Mouse (Mus musculus): ENCODE results near the gene Olfr697. TPM values are rescaled to one million over a fixed set of nuclear protein-coding genes. Genes with fewer than 3 reads are reported as not detected.

Gene Olfr697
- polyA plus RNA-seq, 1 experiment from 2014 or later, result not detected

DNA sequence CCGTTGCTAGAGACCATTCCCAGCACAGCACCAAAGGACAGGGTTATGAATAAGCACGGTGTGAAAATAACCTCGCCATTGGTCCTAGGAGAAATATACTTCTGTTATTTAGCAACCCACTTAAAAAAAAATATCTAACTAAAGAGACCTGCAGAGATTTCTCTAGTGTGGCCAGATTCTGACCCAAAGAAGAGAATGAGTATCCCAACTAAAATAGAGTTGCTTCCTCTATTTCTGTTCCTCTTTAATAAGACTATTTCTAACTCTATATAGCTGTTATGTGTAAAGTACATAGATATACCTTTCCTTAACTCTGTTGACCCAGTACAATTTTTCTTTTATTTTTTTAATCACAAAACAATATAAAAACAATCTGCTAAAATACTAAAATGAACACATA lies 49.3 kb downstream of the Olfr697 start:
- Histone ChIP-seq H3K9me3 (no peaks in the 10 kb centered on the region), H3K36me3 (no peaks in the 10 kb centered on the region), H3K4me2 (replicated peaks) (no peak overlapping the region), H3K27me3 (no peaks in the 10 kb centered on the region), H3K9ac (no peak overlapping the region), H3K4me1 (no peaks in the 10 kb centered on the region), H3K4me3 (no peak overlapping the region), H3K27ac (no peak overlapping the region)
- 84% methylated on average over 3 of the region's 3 CpGs for WGBS
- ATAC-seq (ENCODE audit: low FRiP score, low read depth), result no peak

GRCm38 (mm10) chr7:106691714-106692113 lies 50.5 kb downstream of the Olfr697 start, which contains the start of gene Olfr694:
TSS of gene Olfr694 (minus strand) at chr7:106691814.
- no peaks in the 10 kb centered on the region for H3K27me3 ChIP-seq
- no peaks in the 10 kb centered on the region for H3K9me3 ChIP-seq
- H3K4me3 ChIP-seq, result no peak within 1 kb of the TSS
- no peak within 1 kb of the TSS for H3K27ac ChIP-seq
- H3K4me2 ChIP-seq (replicated peaks), result no peak within 1 kb of the TSS
- 90% methylated on average over 1 of the region's 1 CpGs for WGBS
- no peak for ATAC-seq (ENCODE audit: low FRiP score, low read depth)
- no peaks in the 10 kb centered on the region for H3K36me3 ChIP-seq
- H3K9ac ChIP-seq, result no peak within 1 kb of the TSS
- H3K4me1 ChIP-seq, result no peaks in the 10 kb centered on the region

Other genes with a start within 250 kb of the Olfr697 start
- not detected in 2 replicates for gene Olfr693, start 61.9 kb downstream of the Olfr697 start, polyA plus RNA-seq (2015; fragmentation: Nextera tagmentation; extraction: Ambion mirVana)
- not detected in 2 replicates for gene Olfr694, start 50.6 kb downstream of the Olfr697 start, polyA plus RNA-seq (2015; fragmentation: Nextera tagmentation; extraction: Ambion mirVana)
- not detected in 2 replicates for gene Olfr695, start 26.0 kb downstream of the Olfr697 start, polyA plus RNA-seq (2015; fragmentation: Nextera tagmentation; extraction: Ambion mirVana)
- gene Olfr698, start 13.0 kb upstream of the Olfr697 start, polyA plus RNA-seq (2015; fragmentation: Nextera tagmentation; extraction: Ambion mirVana), result not detected in 2 replicates
- not detected in 2 replicates for gene Olfr699, start 50.8 kb upstream of the Olfr697 start, polyA plus RNA-seq (2015; fragmentation: Nextera tagmentation; extraction: Ambion mirVana)
- not detected in 2 replicates for gene Olfr700, start 66.4 kb upstream of the Olfr697 start, polyA plus RNA-seq (2015; fragmentation: Nextera tagmentation; extraction: Ambion mirVana)
- not detected in 2 replicates for gene Olfr701, start 71.7 kb upstream of the Olfr697 start, polyA plus RNA-seq (2015; fragmentation: Nextera tagmentation; extraction: Ambion mirVana)
- gene Olfr702, start 91.5 kb upstream of the Olfr697 start, polyA plus RNA-seq (2015; fragmentation: Nextera tagmentation; extraction: Ambion mirVana), result not detected in 2 replicates
- gene Olfr703, start 100.9 kb upstream of the Olfr697 start, polyA plus RNA-seq (2015; fragmentation: Nextera tagmentation; extraction: Ambion mirVana), result not detected in 2 replicates
- not detected in 2 replicates for gene Olfr704, start 120.7 kb upstream of the Olfr697 start, polyA plus RNA-seq (2015; fragmentation: Nextera tagmentation; extraction: Ambion mirVana)
- gene Olfr705, start 134.4 kb upstream of the Olfr697 start, polyA plus RNA-seq (2015; fragmentation: Nextera tagmentation; extraction: Ambion mirVana), result not detected in 2 replicates
- gene Olfr706, start 145.7 kb upstream of the Olfr697 start, polyA plus RNA-seq (2015; fragmentation: Nextera tagmentation; extraction: Ambion mirVana), result not detected in 2 replicates
- not detected in 2 replicates for gene Olfr707, start 158.8 kb upstream of the Olfr697 start, polyA plus RNA-seq (2015; fragmentation: Nextera tagmentation; extraction: Ambion mirVana)
- not detected in 2 replicates for gene Olfr1532-ps1, start 165.6 kb upstream of the Olfr697 start, polyA plus RNA-seq (2015; fragmentation: Nextera tagmentation; extraction: Ambion mirVana)
- not detected in 2 replicates for gene Olfr709-ps1, start 189.8 kb upstream of the Olfr697 start, polyA plus RNA-seq (2015; fragmentation: Nextera tagmentation; extraction: Ambion mirVana)
- gene Olfr710, start 205.9 kb upstream of the Olfr697 start, polyA plus RNA-seq (2015; fragmentation: Nextera tagmentation; extraction: Ambion mirVana), result not detected in 2 replicates
- not detected in 2 replicates for gene Olfr6, start 221.5 kb upstream of the Olfr697 start, polyA plus RNA-seq (2015; fragmentation: Nextera tagmentation; extraction: Ambion mirVana)
- not detected in 2 replicates for gene Olfr711, start 233.0 kb upstream of the Olfr697 start, polyA plus RNA-seq (2015; fragmentation: Nextera tagmentation; extraction: Ambion mirVana)

Measured in limb, embryonic 13.5 days (tissue).